Mouse (Mus musculus): ENCODE measurements around the gene Cct2. TPM values are rescaled to one million over a fixed set of nuclear protein-coding genes. Genes with fewer than 3 reads are reported as not detected.
A peak's percentile ranks its signal among the peaks of the same experiment; 100 is the strongest.
"Not testable (repeated sequence)": the region's sequence is repeated elsewhere in the genome, so short reads cannot be mapped to it uniquely, and the experiment has no call there.

Gene Cct2
- total RNA-seq, 1 experiment from 2014 or later, result 205 TPM

GRCm38 (mm10) chr10:117069109-117069508 is 5.5 kb upstream of the Cct2 start:
- no peak for ATAC-seq (ENCODE audit: extremely low read depth, insufficient number of reproducible peaks, low FRiP score, poor library complexity, severe bottlenecking)

- no peak for ATAC-seq (ENCODE audit: extremely low read depth, insufficient number of reproducible peaks, low FRiP score, poor library complexity, severe bottlenecking)
Measured at GRCm38 (mm10) chr10:117064076-117064475, 462 bp upstream of the Cct2 start.

- no peak for ATAC-seq (ENCODE audit: extremely low read depth, insufficient number of reproducible peaks, low FRiP score, poor library complexity, severe bottlenecking)
Measured at GRCm38 (mm10) chr10:117062894-117063253, 740 bp downstream of the Cct2 start.

- no peak for ATAC-seq (ENCODE audit: extremely low read depth, insufficient number of reproducible peaks, low FRiP score, poor library complexity, severe bottlenecking)
Measured at GRCm38 (mm10) chr10:117055668-117056067, 7.9 kb downstream of the Cct2 start.

GRCm38 (mm10) chr10:117049961-117050597 is 13.5 kb downstream of the Cct2 start:
- ATAC-seq (ENCODE audit: extremely low read depth, insufficient number of reproducible peaks, low FRiP score, poor library complexity, severe bottlenecking), result no peak

- no peak for ATAC-seq (ENCODE audit: extremely low read depth, insufficient number of reproducible peaks, low FRiP score, poor library complexity, severe bottlenecking)
Measured at GRCm38 (mm10) chr10:117049253-117049652, 14.4 kb downstream of the Cct2 start.

GRCm38 (mm10) chr10:117045175-117046056 is 18.2 kb downstream of the Cct2 start, which contains the start of gene Lrrc10:
Lrrc10 (plus strand) TSS chr10:117045341.
- 0 out of 2 replicates have a peak, but pooled peaks have one; percentile 4 for ATAC-seq (ENCODE audit: extremely low read depth, insufficient number of reproducible peaks, low FRiP score, poor library complexity, severe bottlenecking)

- ATAC-seq (ENCODE audit: extremely low read depth, insufficient number of reproducible peaks, low FRiP score, poor library complexity, severe bottlenecking), result not testable (repeated sequence)
Measured at GRCm38 (mm10) chr10:117043497-117044166, 20.0 kb downstream of the Cct2 start.

- no peak for ATAC-seq (ENCODE audit: extremely low read depth, insufficient number of reproducible peaks, low FRiP score, poor library complexity, severe bottlenecking)
Measured at GRCm38 (mm10) chr10:117042295-117042694, 21.3 kb downstream of the Cct2 start.

GRCm38 (mm10) chr10:117040355-117040754 is 23.3 kb downstream of the Cct2 start:
- ATAC-seq (ENCODE audit: extremely low read depth, insufficient number of reproducible peaks, low FRiP score, poor library complexity, severe bottlenecking), result no peak

GRCm38 (mm10) chr10:117033785-117034184 is 29.8 kb downstream of the Cct2 start:
- peak; percentile 64 for ATAC-seq (ENCODE audit: extremely low read depth, insufficient number of reproducible peaks, low FRiP score, poor library complexity, severe bottlenecking)

- ATAC-seq (ENCODE audit: extremely low read depth, insufficient number of reproducible peaks, low FRiP score, poor library complexity, severe bottlenecking), result no peak
Measured at GRCm38 (mm10) chr10:117031160-117031559, 32.5 kb downstream of the Cct2 start.

- no peak for ATAC-seq (ENCODE audit: extremely low read depth, insufficient number of reproducible peaks, low FRiP score, poor library complexity, severe bottlenecking)
Measured at GRCm38 (mm10) chr10:117026176-117026575, 37.4 kb downstream of the Cct2 start.

- ATAC-seq (ENCODE audit: extremely low read depth, insufficient number of reproducible peaks, low FRiP score, poor library complexity, severe bottlenecking), result not testable (repeated sequence)
Measured at GRCm38 (mm10) chr10:117025776-117026175, 37.8 kb downstream of the Cct2 start.

- ATAC-seq (ENCODE audit: extremely low read depth, insufficient number of reproducible peaks, low FRiP score, poor library complexity, severe bottlenecking), result no peak
Measured at GRCm38 (mm10) chr10:117023693-117024092, 39.9 kb downstream of the Cct2 start.

GRCm38 (mm10) chr10:117021020-117021754 is 42.4 kb downstream of the Cct2 start:
- no peak for ATAC-seq (ENCODE audit: extremely low read depth, insufficient number of reproducible peaks, low FRiP score, poor library complexity, severe bottlenecking)

GRCm38 (mm10) chr10:117018281-117018840 is 45.3 kb downstream of the Cct2 start:
- no peak for ATAC-seq (ENCODE audit: extremely low read depth, insufficient number of reproducible peaks, low FRiP score, poor library complexity, severe bottlenecking)

- no peak for ATAC-seq (ENCODE audit: extremely low read depth, insufficient number of reproducible peaks, low FRiP score, poor library complexity, severe bottlenecking)
Measured at GRCm38 (mm10) chr10:117014565-117014964, 49.0 kb downstream of the Cct2 start.
